Mouse (Mus musculus): Measurements from ENCODE around the gene Plekho1.

DNA sequence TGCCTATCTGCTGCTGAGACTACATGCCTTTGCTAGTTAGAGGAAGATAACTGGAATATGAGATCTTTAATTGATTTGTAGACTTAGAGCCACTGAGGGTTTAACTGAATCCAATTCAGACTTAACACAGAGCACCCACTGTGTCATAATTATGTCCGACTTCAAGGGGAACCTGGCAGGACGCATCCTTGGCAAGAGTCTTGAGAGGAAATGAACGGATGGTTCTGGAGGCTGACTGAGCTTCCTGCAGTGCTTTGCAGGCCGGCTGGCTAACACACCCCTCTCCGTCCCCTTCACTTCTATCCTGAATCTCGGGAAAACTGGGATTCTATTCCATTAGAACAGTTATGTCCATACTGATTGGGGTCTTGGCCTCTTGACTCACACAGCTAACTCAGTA, 12.7 kb upstream of the Plekho1 start:
- TF ChIP-seq CTCF (IDR thresholded peaks at IDR 0.05; ENCODE audit: low read depth) (no peak), EP300 (optimal IDR thresholded peaks at IDR 0.05) (no peak)
